Mouse (Mus musculus) heart, postnatal 0 days (tissue): ENCODE measurements around the gene Fam19a3. TPM values are rescaled to one million over a fixed set of nuclear protein-coding genes. Genes with fewer than 3 reads are reported as not detected.
A peak's percentile ranks its signal among the peaks of the same experiment; 100 is the strongest.

Source experiments
- ATAC-seq: fragments of 200-750 bp; cut with Nextera tagmentation; 2 replicates; pipeline ENCODE4 v1.8.0; 2017; ENCODE audit warnings: low read depth, moderate number of reproducible peaks, moderate library complexity; ENCODE audit not compliant: insufficient read depth
- DNase-seq: peaks from one replicate; pipeline ENCODE4 v3.0.0-alpha.2; 2016; ENCODE audit warnings: low spot score
- H3K27ac ChIP-seq: fragments of 300-500 bp; sonication (generic); 2 replicates; pipeline ENCODE4 v1.5.1; 2014; ENCODE audit warnings: low read depth, mild to moderate bottlenecking
- H3K27me3 ChIP-seq: fragments of 300-500 bp; sonication (generic); 2 replicates; pipeline ENCODE4 v1.6.1; 2014; ENCODE audit warnings: low read length, mixed read lengths; ENCODE audit not compliant: control insufficient read depth, insufficient read depth
- H3K36me3 ChIP-seq: fragments of 300-500 bp; sonication (generic); replicated peaks from 2 replicates; pipeline ENCODE4 v1.6.1; 2014; ENCODE audit warnings: low read length, mixed read lengths; ENCODE audit not compliant: control insufficient read depth, insufficient read depth
- H3K4me1 ChIP-seq: fragments of 300-500 bp; sonication (generic); 2 replicates; pipeline ENCODE4 v1.6.1; 2014; ENCODE audit warnings: antibody characterized with exemption; ENCODE audit not compliant: control insufficient read depth, insufficient read depth
- H3K4me2 ChIP-seq: fragments of 300-500 bp; sonication (generic); 2 replicates; pipeline ENCODE4 v1.6.1; 2014; ENCODE audit warnings: low read depth, mild to moderate bottlenecking, low read length, moderate library complexity
- H3K4me3 ChIP-seq: fragments of 300-500 bp; sonication (generic); 2 replicates; pipeline ENCODE4 v1.5.1; 2014; ENCODE audit warnings: low read depth, low read length
- H3K9ac ChIP-seq: fragments of 300-500 bp; sonication (generic); replicated peaks from 2 replicates; pipeline ENCODE4 v1.6.1; 2014; ENCODE audit warnings: low read depth, low read length, mixed read lengths
- H3K9me3 ChIP-seq: fragments of 300-500 bp; sonication (generic); replicated peaks from 2 replicates; pipeline ENCODE4 v1.6.1; 2016; ENCODE audit warnings: low read length; ENCODE audit not compliant: control insufficient read depth
- CTCF ChIP-seq: IDR thresholded peaks from 2 replicates; pipeline ENCODE4 v1.5.1; 2016; ENCODE audit warnings: antibody characterized with exemption, control low read depth, low read depth
- EP300 ChIP-seq: IDR thresholded peaks from 2 replicates; pipeline ENCODE4 v1.6.1; 2016; ENCODE audit warnings: antibody characterized with exemption, low read depth
- WGBS: fragments of 180-500 bp; shearing (Covaris S2); extraction: QIAGEN DNeasy Blood & Tissue Kit; methylation state at CpG from one replicate; pipeline ENCODE4 v1.1.7; 2014; 5-methylcytosine and 5-hydroxymethylcytosine counted together
- polyA plus RNA-seq: library from polyadenylated mRNA; unstranded; fragments of >200 nt; fragmentation: Nextera tagmentation; extraction: Ambion mirVana; gene quantifications from 2 replicates; pipeline ENCODE4 v1.2.1, GENCODE M21; 2015
- total RNA-seq: library from RNA; depleted of rRNA; stranded (reverse); fragments of >200 nt; gene quantifications from 2 replicates; pipeline ENCODE4 v1.2.3, GENCODE M21; 2014; ENCODE audit warnings: low replicate concordance

Fam19a3 gene
- total and polyA plus RNA-seq, 2 experiments from 2014 or later = 1.1 TPM

- Histone ChIP-seq H3K4me1 (peaks cover 18% of the 10 kb centered on the region), H3K36me3 (no peaks in the 10 kb centered on the region)
- WGBS = 2% methylated on average over 54 of the region's 56 CpGs
Measured at GRCm38 (mm10) chr3:104780561-104781420, 849 bp downstream of the Fam19a3 start, which contains the start of gene Ppm1j. Ppm1j (plus strand) TSS chr3:104781056.

GRCm38 (mm10) chr3:104779949-104780348, 1.7 kb downstream of the Fam19a3 start:
- H3K9ac ChIP-seq = no peak overlapping the region
- WGBS = 4% methylated on average over 7 of the region's 7 CpGs
- no peak overlapping the region; the same call in 1 of the 2 replicates for H3K4me3 ChIP-seq
- no peaks in the 10 kb centered on the region for H3K36me3 ChIP-seq
- ATAC-seq (no peak), DNase-seq (peak; percentile 80)
- TF ChIP-seq EP300 = no peak
- peak; percentile 84 for TF ChIP-seq CTCF
- no peak overlapping the region for H3K4me2 ChIP-seq
- H3K4me1 ChIP-seq = peaks cover 18% of the 10 kb centered on the region
- H3K27me3 ChIP-seq = peaks cover 16% of the 10 kb centered on the region
- H3K27ac ChIP-seq = no peak overlapping the region
- no peaks in the 10 kb centered on the region for H3K9me3 ChIP-seq

More at GRCm38 (mm10) chr3:104780561-104781420, 849 bp downstream of the Fam19a3 start, which contains the start of gene Ppm1j:
- H3K9ac ChIP-seq = peak within 1 kb of the TSS; percentile 72
- H3K4me2 ChIP-seq = peak within 1 kb of the TSS; percentile 98
- no peaks in the 10 kb centered on the region for H3K9me3 ChIP-seq
- peaks cover 16% of the 10 kb centered on the region for H3K27me3 ChIP-seq
- H3K4me3 ChIP-seq = peak within 1 kb of the TSS; percentile 65
- peak within 1 kb of the TSS; percentile 92 for H3K27ac ChIP-seq
- ATAC-seq (peak; percentile 77), DNase-seq (peak; percentile 48)
- no peak for TF ChIP-seq EP300

GRCm38 (mm10) chr3:104777342-104777741, 4.3 kb downstream of the Fam19a3 start:
- Histone ChIP-seq H3K9ac (peak overlapping the region; percentile 49; the same call in 1 of the 2 replicates), H3K27me3 (peaks cover 16% of the 10 kb centered on the region), H3K36me3 (no peaks in the 10 kb centered on the region), H3K4me3 (peak overlapping the region; percentile 47), H3K4me1 (peaks cover 11% of the 10 kb centered on the region), H3K4me2 (peak overlapping the region; percentile 72), H3K27ac (no peak overlapping the region), H3K9me3 (no peaks in the 10 kb centered on the region)
- no peak for ATAC-seq
- DNase-seq = peak; percentile 54
- no peak for TF ChIP-seq EP300
- peak; percentile 48 for TF ChIP-seq CTCF
- WGBS = 3% methylated on average over 20 of the region's 20 CpGs

DNA sequence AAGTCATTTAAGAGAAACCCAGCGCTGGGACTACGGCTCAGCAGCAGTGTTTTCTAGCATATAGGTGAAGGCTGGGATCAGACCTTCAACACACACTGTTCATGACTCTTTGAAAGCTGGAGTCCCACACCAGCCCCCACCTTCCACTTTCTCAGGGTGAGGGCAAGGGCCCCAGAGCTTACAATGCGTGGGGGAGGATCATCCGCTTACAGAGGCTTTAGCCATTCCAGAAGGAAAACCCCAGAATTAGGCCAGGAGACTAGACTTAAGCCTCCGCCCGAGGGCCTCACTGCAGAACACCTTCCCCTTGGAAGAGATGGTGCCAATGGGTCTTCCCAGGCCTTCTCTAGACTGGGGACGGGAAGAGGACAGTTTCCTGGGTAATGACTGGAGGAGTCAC, 8.3 kb downstream of the Fam19a3 start:
- DNase-seq (no peak), ATAC-seq (no peak)
- Histone ChIP-seq H3K36me3 (no peaks in the 10 kb centered on the region), H3K4me2 (no peak overlapping the region), H3K4me3 (no peak overlapping the region), H3K4me1 (peaks cover 5% of the 10 kb centered on the region; the same call in 1 of the 2 replicates), H3K27ac (no peak overlapping the region), H3K9ac (no peak overlapping the region), H3K9me3 (no peaks in the 10 kb centered on the region), H3K27me3 (peaks cover 16% of the 10 kb centered on the region)
- 85% methylated on average over 7 of the region's 7 CpGs for WGBS
- no peak for TF ChIP-seq CTCF
- TF ChIP-seq EP300 = no peak

DNA sequence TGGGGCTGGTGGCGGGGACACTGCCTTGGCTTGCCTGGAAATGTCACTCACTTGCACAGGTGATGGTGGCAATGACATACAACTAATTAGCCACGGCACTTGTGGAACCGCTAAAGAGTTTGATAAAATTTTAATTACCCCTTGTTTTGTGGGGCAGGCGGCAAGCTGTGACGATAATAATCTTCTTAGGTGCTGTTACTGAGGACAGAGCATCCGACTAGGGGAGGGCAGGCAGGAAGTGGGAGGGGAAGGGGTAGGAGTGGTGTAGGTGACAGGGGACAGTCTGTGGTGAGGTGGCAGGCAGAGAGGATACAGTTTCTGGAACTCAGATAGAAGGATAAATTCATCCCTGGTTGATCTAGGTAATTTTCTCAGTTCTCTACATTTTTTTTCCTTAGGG, 10.2 kb downstream of the Fam19a3 start:
- Histone ChIP-seq H3K9ac (no peak overlapping the region), H3K27me3 (peaks cover 6% of the 10 kb centered on the region), H3K4me2 (no peak overlapping the region), H3K9me3 (no peaks in the 10 kb centered on the region), H3K4me3 (no peak overlapping the region), H3K27ac (no peak overlapping the region), H3K4me1 (no peaks in the 10 kb centered on the region), H3K36me3 (no peaks in the 10 kb centered on the region)
- TF ChIP-seq EP300 = no peak
- no peak for TF ChIP-seq CTCF
- DNase-seq (no peak), ATAC-seq (no peak)
- WGBS = 54% methylated on average over 6 of the region's 6 CpGs
